Mouse (Mus musculus) right cerebral cortex, postnatal 4 days (tissue): ENCODE measurements around the gene Zfhx3.

ENCODE experiments used
- DNase-seq: peaks from one replicate; pipeline ENCODE4 v3.0.0-alpha.2; 2022

Gene Zfhx3

DNA sequence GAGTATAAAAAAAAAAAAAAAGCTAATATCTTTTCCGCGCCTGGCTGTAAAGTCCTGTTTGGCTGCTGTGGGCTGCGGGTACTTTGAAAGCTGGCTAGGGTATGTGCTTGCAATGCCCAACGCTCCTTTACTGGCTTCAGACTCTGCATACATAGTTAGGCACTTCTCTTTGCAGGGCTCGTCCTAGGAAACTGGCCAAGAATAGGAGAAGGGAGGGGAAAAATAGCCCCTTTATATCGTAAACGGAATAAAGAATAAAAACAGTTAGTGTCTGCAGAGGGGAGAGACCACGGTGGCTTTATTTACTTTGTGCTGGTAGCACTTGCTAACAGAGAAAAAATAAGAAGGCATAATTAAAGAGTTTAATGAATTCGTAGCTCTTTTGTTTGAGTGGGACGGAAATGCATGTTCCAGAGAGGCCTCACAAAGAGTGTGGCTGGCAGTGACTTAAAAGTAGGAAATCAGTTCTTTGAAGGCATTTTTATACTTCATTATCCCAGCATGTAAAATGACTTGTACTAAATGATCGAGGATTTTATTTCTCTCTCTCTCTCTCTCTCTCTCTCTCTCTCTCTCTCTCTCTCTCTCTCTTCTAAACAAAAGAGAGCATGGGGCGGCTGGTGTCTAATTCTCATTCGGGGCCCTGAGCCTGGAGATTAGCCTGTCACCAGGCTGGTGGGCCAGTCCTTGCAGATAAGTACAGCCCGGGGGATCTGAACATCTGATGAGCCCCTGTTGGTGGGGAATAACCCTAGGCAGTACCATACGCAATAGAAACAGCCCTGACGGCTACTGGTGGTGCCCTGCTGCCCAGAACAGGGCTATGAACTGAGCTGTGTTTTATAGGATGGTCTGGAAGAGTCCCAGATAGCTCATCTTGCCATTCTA is 159.8 kb downstream of the Zfhx3 start:
- DNase-seq = no peak

DNA sequence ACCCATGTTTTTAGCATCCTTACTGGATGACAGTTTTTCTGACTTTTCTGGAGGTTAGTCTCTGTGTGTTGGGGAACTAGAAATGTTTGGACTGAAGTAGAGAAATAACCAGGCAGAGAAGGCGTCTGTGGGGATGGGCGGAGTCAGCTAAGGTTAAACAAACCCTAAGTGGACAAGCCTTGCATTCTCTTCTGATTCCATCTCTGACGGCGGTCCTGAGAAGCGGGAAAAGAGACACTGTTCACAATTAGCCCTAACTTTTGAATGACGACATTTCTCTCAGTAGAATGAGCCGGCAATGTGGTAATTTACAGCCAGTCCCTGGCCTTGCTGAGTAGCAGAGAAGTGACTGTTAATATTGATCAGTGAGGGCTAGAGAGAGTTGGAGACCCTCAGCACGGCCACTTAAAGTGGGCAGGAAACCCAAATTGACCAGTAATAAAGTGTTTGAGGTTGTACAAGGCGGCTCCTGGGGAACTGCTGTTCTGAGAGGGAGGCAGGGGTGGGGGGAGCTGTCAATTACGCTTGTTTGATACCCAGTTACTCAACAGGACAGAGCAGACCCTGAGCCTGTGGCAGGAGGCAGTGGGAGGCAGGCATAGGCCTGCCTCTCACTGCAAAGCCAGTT is 162.1 kb downstream of the Zfhx3 start:
- no peak for DNase-seq

DNA sequence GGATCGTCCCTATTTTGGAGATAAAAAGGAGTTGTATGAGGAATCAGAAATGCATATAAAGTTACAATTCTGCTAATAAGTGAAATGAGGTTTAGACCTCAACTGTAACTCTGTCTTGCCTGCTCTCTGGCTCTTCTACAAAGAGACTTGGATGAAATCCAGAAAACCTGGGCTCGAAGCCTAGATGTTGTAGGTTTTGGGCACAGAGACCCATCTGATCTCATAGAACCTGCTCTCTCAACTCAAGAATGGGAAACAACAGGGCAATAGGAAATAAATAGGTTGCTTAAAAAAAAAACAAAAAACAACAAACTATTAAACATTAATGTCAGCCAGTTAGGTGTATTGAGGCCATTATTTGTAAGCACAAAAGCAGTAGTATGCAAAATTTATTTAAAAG is 182.6 kb downstream of the Zfhx3 start:
- no peak for DNase-seq

DNA sequence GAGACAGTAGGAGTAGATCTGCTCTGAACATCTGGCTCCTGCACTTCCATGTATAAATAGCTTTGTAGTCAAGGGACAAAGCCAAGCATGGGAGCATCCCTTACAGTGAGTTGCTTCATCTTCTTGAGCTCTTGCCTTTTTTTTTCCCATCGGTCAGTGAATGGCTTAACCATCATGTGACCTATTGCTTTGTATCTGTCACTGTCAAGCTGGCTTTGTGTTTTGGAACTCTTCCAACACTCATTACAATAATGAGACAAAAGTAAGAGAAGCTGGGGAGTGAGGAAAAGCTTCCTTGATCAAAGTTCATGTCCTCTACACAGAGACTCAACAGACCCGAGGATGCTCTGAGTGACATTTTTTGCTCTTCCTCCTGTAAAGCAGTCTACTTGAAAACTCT is 183.0 kb downstream of the Zfhx3 start:
- no peak for DNase-seq

DNA sequence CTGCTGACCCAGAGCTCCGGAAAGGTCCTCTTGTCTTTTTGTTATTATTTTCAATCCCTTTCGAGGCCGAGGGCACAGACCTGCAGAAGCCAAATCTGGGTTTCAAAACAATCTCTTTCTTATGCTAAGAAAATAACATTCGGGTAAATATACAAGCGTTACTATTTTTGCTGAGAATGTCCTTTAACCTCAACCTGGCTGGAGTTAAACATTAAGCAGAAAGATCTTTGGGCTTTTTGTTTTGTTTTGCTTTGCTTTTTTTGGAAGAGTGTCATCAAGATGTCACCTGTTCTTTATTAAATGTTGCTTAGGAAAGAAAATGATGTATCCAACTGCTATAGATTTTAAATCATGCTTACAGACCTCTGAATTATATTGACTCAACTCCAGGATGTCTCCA is 204.1 kb downstream of the Zfhx3 start:
- DNase-seq = no peak

DNA sequence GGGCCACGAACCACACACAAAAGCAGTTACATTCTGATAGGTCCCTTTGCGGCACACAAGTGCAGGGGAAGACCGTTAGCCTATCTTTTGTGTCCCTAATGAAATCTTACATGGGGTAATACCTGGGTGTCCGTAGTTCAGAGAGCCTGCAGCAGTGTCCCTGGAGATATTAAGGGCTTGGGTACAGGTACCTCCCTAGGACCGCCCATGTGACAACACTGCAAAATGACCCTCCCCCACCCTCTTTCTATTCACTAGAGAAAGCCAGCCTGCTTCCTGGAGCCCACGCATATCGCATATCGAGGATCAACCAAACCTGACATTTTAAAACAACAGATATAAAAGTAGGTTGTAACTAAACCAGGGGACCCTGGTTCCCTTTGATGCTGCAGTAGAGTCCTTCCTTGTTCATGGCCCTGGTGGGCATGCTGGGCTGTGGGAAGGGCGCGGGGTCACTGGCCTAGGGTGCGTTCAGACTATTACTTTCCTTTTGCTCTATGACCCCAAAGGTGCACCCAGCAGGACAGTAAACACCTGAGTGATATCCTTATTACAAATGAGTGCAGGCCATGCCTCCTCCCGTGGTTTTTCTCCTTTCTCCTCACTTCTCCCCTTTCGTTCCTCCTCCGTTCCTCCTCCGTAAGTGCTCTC is 206.3 kb downstream of the Zfhx3 start:
- no peak for DNase-seq

DNA sequence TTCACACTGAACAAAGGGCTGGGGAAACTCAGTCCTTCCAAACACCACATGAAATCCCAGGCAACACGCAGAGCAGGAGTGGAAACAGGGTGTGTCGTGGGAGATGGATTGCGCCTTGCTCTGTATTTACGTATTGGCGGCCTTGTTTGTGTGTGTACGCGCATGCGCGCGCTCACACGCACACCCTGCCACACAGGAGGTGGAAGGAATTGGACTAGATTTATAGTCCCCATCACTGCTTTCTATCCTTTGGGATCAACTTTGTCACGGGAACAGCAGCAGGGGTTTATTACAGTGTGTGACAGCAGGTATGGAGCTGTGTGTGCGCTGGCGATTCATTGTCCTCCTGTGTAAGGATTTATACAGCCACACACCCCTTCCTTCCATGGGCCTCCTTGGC is 228.4 kb downstream of the Zfhx3 start:
- no peak for DNase-seq

DNA sequence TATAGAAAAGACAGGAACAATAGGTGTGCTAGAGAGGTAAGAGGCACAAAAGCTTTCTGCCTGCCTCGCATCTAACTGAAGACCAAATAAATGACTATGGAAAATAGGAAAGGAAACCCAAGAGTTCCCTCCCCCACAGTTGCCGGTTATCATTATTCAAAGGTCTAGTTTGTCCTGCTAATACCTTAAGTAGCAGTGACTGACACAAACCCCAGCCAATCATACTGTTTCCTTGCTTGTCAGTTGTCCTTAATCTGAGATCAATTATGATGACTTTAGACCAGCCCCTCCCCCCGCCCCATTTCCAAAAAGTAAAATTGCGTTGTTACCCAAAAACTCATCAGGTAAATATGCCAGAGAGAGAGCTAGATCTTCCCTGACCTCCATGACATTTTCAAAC is 240.9 kb downstream of the Zfhx3 start:
- no peak for DNase-seq

DNA sequence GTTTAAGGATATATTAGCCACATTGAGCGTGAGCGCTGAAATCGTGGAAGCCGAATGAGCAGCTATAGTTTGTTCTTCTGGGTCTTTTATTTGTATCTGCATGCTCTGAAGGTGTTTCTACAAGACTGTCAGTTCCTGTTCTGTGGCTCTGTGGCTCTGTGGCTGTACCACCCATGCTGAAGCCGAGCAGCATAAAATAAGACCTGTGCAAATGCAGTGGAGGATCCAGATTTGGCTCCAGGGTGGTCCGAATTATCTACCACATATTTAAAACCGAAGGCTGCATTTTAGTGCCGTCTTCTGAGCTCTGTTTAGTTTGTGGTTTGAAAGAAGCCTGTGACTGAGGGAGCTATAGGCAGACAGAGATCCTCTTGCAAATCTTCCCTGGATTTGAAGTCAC is 241.5 kb downstream of the Zfhx3 start:
- no peak for DNase-seq

DNA sequence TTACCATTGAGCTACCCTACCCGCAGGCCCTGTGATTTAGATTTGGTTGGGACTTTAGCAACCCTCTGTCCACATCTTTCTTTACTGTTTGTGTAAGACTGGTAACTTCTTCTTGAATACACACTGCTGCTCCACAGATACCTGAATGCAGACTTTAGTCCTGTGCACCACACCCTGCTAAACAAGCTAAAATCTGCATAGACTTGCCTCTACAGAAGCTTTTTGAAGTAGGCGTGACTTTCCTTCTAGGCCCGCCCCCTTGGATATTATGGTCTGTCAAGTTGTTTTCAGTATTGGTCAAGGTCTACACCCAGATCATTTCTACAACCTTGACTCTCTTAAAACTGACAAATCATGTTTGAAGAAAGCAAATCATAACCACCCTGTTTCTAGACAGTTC is 243.8 kb downstream of the Zfhx3 start:
- no peak for DNase-seq

DNA sequence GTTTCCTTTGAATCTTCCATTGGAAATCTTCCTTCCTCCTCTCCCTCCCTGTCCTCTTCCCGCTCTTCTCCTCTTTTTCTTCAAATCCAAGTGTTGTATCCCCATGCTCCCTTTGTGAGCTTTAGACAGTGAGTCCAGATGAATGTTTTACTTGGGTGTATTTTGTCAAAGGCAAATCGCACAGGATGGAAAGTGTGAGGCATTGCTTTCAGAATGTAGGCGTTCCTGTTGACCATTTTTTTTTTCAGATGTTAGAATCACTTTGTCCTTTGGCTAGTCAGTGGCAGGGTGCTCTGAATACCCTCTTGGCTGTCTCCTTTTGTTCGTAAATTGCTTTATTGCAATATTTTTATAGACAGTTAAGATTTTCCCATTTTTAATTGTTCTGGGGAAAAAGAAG is 245.6 kb downstream of the Zfhx3 start:
- DNase-seq = no peak

DNA sequence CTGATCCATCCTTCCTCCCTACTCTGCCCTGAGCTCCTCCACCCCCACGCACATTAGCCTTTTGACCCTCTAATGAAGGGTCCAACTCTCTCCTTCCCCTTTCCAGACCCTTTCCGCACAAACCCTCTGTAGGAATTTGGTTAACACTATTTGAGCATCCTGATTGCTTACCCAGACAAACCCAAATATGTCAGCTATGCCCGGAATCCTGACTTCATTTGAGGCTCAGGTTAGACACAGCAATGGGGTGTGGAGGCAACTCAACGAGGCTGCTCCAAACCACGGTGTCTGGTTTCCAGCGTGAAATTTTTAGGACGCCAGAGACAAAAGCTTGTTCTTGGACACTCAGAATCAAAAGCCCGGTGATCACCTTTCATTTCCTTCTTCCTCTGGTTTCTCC is 252.1 kb downstream of the Zfhx3 start:
- no peak for DNase-seq

DNA sequence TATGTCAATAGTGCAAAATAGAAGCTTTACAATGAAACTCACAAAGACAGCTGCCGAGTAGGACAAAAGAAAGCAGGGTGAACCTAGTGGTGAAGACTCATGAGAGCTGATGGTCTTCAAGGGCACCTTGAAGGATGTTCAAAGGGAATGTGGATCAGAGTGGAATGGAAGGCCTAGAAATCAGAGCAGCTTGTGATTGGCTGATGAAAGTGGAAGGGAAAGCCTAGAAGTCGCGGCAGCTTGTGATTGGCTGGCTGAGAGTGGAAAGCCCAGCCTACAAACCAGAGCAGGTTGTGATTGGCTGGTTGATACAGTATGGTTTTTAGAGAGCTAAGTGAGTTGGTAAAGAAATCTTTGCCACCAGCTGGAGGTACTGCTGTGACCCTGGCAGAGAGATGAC is 272.6 kb downstream of the Zfhx3 start:
- DNase-seq = no peak

DNA sequence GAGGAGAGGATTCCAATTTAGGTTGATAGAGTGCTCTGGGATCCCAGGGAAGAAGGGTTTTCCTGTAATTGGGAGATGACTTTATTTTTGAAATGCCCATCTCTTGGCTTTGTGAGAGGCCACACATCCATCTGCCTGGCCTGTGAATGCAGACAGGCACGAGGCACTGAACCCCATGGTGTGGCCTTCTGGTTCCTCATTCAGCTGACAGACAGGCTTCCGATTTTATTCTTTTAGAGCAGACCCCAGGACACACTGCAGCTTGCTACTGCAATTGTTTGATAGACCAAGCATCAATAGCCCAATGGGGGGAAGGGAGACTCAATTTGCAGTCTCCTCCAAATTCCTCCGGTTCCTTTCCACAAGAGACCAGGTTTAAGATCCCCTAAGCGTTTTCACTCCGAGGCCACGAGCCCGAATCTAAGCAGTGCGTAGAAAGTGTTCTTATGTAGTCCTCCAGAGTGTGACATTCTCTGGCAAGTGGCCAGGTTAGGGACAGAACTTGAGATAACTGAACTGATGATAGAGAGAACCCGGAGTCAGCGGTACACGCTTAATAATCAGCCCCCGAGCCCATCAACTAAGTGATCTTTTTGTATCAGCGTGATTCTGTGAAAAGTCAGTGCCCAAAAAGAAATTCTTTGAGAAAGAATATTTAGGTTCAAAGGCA is 275.9 kb downstream of the Zfhx3 start:
- no peak for DNase-seq

DNA sequence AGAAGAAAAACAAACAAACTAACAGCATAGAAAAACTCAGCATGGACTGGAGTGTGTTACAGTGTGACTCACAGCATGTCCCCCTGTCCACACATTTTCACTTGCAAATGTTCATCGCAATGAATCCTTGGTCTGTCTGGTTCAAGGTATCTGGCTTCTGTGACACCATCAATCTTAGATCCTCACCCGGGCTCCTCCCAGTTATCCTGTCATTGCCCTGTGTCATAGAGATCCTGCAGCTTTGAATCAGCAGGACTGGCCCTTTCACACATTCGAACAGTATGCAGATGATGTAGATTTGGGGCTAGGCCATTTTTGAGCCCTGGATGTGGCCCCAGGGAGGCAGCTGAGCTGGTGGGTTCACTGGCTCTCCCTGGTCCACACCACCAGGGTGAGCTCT is 278.1 kb downstream of the Zfhx3 start:
- DNase-seq = no peak

DNA sequence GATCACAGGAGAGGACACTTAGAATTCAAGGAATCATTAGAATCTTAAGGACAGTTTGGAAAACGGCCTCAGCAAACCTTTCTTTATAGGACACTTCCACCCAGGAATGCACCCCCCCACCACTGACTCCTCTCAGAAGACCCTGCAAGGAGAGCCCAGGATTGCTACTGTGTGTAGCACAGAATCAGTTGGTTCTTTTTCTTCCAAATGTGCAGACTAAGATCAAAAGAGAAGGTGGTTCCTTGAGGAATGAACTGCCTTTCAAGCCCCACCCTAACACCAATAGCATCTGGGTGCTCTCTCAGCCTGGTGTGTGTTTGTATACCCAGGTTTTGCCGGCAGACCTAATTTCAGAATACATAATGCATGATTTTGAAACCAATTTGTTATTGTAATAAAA is 279.6 kb downstream of the Zfhx3 start:
- DNase-seq = no peak

DNA sequence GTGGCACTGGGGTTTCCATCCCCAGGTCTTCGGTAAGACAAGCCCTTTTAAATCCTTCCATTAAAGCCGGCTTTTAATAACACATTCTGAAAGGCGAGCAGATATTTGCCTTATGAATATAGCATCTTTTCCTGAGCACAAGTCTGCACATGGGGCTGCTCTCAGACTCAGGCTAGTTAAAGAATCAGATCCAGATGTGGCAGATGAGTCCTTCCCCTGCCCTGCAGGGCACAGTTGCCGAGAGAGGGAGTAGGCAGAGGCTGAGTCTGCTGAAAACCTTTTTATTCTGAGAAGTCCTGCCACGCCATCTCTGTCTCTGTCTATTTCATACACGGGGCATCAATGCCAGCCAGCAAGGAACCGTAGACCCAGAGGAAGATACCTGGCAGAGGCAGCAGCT is 289.9 kb downstream of the Zfhx3 start:
- no peak for DNase-seq

DNA sequence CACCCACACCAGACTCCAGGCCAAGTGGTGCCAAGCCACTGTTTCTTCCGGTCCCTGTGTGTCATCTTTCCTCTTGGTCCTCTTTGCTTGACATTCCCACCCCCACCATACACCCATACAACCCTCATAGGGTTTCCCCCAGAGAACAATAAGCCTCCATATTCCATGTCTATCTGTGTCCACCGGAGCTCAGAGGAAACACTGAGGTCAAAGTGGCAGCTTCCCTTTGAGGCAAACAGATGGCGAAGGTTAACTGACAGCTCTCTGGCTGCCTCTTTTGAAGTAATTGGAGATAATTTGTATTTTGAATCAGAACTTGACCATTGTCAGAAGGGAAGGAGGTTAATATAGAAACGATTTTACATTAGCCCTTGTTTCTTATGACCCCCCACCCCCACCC is 292.0 kb downstream of the Zfhx3 start:
- no peak for DNase-seq

DNA sequence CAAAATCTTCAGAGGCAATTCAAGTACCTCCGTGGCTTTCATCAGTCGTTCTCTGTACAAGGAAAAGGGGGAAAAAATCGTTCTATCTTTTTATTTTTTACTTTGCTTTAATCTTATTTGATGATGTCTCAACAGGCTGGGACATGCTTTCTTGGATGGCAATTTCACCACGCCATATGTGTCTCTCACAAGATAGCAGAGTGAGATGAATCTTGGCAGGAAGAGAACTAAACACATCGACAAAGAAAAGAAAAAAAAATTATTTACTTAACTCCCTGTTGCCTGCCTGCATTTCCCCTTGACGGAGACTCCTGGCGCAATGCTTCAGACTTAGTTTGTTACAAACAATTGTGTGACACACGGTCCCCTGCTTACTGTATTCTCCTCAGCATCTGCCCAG is 294.3 kb downstream of the Zfhx3 start:
- no peak for DNase-seq

DNA sequence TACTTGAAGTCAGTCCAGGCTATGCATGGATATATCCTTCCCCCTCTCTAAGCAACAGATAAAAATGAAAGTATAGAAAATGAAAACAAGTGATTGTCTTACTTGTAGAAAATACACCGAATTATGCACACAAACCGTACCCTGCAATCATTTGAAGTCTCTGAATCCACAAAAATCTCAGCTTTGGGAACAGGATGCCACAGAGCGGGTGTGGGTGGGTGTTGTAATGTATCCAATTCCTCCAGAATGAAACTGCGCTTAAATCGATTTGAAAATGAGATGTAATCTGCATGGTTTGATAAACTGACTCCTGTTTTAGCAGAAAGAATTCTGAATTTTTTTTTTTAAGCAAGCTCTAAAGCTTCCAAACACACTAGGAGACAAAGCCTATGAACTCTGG is 297.1 kb downstream of the Zfhx3 start:
- DNase-seq = no peak

DNA sequence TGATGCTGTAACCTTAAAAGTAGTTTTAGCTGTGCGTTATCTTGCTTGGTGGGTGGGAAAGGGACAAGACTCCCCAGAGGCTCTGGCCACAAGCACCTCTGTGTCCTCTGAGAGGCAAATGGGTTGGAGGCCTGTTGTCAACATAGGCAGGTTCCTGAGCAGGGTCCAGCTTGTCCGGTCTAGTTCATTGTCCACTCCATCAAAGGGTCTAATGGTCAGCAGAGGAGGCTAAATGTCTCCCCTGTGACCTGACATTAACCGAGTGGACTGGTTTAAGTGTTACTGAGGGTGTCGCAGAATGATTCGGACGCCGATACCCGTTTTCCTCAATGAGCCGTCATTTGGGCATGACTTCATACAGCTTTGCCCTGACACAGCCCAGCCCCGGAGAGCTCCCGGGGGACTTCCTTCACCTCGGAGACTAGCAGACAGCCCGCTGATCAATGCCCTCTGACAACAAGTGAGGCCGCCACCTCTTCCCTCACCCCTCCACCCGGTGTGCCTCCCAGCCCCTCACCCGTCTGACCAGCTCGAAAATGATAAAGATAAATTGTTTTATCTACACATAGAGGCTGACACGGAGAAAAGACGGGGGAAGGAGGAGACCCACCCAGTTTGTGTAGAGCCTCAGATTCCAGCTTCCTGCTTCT is 298.7 kb downstream of the Zfhx3 start:
- DNase-seq = no peak

DNA sequence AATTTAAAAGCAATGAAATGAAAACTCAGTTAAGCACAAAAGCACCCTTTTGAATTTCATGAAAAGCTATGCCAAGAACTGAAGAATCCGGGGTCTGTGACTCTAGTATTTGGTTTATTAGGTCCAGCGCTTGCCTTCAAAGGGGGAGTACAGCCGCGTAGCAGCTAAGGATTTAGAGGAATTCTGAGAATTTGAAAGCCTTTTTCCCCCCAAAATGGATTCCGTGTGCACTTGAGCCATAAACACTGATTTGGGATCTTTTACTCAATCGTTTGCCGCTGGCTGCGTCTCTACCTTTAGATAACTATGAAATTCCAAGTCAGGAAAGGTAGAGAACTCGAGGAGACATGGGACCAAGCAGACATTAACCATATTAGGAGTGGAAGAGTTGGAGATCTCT is 300.8 kb downstream of the Zfhx3 start:
- DNase-seq = no peak
